ENCODE assay signal across 7 mouse cellular contexts in the genomic region with DNA sequence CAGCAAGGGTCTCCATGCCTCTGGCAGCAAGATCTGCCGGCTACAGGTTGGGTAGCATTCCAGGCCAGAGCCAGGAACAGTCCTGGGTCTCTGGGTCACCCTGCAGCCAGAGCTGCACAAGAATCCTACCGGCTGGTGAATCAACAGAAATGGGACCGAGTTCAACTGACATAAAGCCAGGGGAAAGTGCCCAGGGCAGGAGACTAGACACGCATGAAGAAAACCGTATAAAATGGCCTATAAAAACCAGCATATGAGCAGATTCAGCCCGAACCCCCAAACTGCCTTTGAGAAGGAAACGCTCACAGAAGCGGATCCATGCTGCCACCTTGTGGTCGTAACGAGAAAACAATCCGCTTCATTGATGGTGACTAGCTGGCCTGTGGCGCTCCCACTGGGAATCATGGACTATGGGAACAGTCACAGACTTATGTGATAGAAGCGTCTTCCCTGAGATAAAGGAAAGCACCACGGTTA. TPM values are rescaled to one million over a fixed set of nuclear protein-coding genes. Genes with fewer than 3 reads are reported as not detected.
DNase-seq lines count a peak whose midpoint lies in the region; ATAC-seq lines count a peak whose summit lies in the region.

No protein-coding gene starts in this region.

- no peaks in the 10 kb centered on the region for H3K36me3 ChIP-seq in intestine, embryonic 15.5 days

- DNase-seq in adrenal gland, postnatal 25 days, result peak; percentile 71
- DNase-seq in embryo, embryonic 11.5 days (ENCODE audit: low read depth, low spot score), result peak; percentile 82
- DNase-seq in gastrocnemius, postnatal 36 days, result peak; percentile 41 to 56
- peak; percentile 94 to 95 for DNase-seq in left cerebral cortex, postnatal 14 days (ENCODE audit: low spot score in 2 of 2)
- DNase-seq in right cerebral cortex, postnatal 14 days, result peak; percentile 85

- H3K4me2 ChIP-seq in intestine, embryonic 15.5 days (replicated peaks), result peak overlapping the region; percentile 56

- intact Hi-C loops in gastrocnemius, postnatal 36 days (cut with DNase I), result loop anchor here (1.0 to 5.0 kb wide), 3 partner anchors 39 to 456 kb away; no protein-coding TSS in a partner anchor
- intact Hi-C loops in left cerebral cortex, postnatal 14 days (cut with DNase I), result loop anchor here (2.0 to 5.0 kb wide), 3 partner anchors 39 to 461 kb away; a partner anchor contains a TSS

- H3K9me3 ChIP-seq in intestine, embryonic 15.5 days, result no peaks in the 10 kb centered on the region

- WGBS in intestine, embryonic 15.5 days, result 3% methylated on average over 14 of the region's 14 CpGs

- peak; percentile 76 for ATAC-seq in intestine, embryonic 15.5 days
- ATAC-seq in megakaryocyte-erythroid progenitor cell, adult 5-6 weeks (replicated peaks; ENCODE audit: low FRiP score, low TSS enrichment, poor library complexity, severe bottlenecking), result 0 out of 2 replicates have a peak, but pooled peaks have one; percentile 63

- no peaks in the 10 kb centered on the region for H3K27me3 ChIP-seq in intestine, embryonic 15.5 days (replicated peaks)

- 0 out of 2 replicates have a peak, but pooled peaks cover 3% of the 10 kb centered on the region for H3K4me1 ChIP-seq in intestine, embryonic 15.5 days (replicated peaks)

- peak overlapping the region; percentile 30; the same call in 1 of the 2 replicates for H3K9ac ChIP-seq in intestine, embryonic 15.5 days

- H3K4me3 ChIP-seq in intestine, embryonic 15.5 days (replicated peaks), result peak overlapping the region; percentile 11; the same call in 1 of the 2 replicates

- 0 out of 2 replicates have a peak overlapping the region, but pooled peaks have one; percentile 27 for H3K27ac ChIP-seq in intestine, embryonic 15.5 days

RNA-seq across cellular contexts. Expression of a gene that starts 15.4 kb away (rescaled TPM):
- not detected in 2 replicates for total RNA-seq in adrenal gland, postnatal 25 days (2021)
- total RNA-seq in gastrocnemius, postnatal 36 days (2021), result under 1 TPM; 0.37 to 0.94 TPM
- polyA plus RNA-seq in intestine, embryonic 15.5 days (2015; fragmentation: Nextera tagmentation; extraction: Ambion mirVana), result 0.48 and 1.2 TPM in 2 replicates
- 10 to 100 TPM; 14.6 to 20.9 TPM for total RNA-seq in left cerebral cortex, postnatal 14 days (2021)
- not detected in 2 replicates for total RNA-seq in megakaryocyte-erythroid progenitor cell, adult 5-6 weeks (2014; fragmentation: Nextera tagmentation)
- total RNA-seq in megakaryocyte-erythroid progenitor cell, adult 5-6 weeks (2017), result not detected in 2 replicates

RNA-seq across cellular contexts. Expression of a gene that starts 30.0 kb away (rescaled TPM):
- 38.6 and 41.3 TPM in 2 replicates for total RNA-seq in adrenal gland, postnatal 25 days (2021)
- 10 to 100 TPM; 50.3 to 55.0 TPM for total RNA-seq in gastrocnemius, postnatal 36 days (2021)
- polyA plus RNA-seq in intestine, embryonic 15.5 days (2015; fragmentation: Nextera tagmentation; extraction: Ambion mirVana), result 108 and 120 TPM in 2 replicates
- total RNA-seq in left cerebral cortex, postnatal 14 days (2021), result 10 to 100 TPM; 50.7 to 56.1 TPM
- 35.2 and 39.0 TPM in 2 replicates for total RNA-seq in megakaryocyte-erythroid progenitor cell, adult 5-6 weeks (2014; fragmentation: Nextera tagmentation)
- 8.3 and 14.3 TPM in 2 replicates for total RNA-seq in megakaryocyte-erythroid progenitor cell, adult 5-6 weeks (2017)

RNA-seq across cellular contexts. Expression of a gene that starts 30.0 kb away (rescaled TPM):
- total RNA-seq in adrenal gland, postnatal 25 days (2021), result 58.4 and 69.3 TPM in 2 replicates
- total RNA-seq in gastrocnemius, postnatal 36 days (2021), result 10 to 100 TPM; 11.3 to 11.9 TPM
- 80.9 and 85.8 TPM in 2 replicates for polyA plus RNA-seq in intestine, embryonic 15.5 days (2015; fragmentation: Nextera tagmentation; extraction: Ambion mirVana)
- 10 to 100 TPM; 47.8 to 49.5 TPM for total RNA-seq in left cerebral cortex, postnatal 14 days (2021)
- 47.7 and 57.6 TPM in 2 replicates for total RNA-seq in megakaryocyte-erythroid progenitor cell, adult 5-6 weeks (2014; fragmentation: Nextera tagmentation)
- total RNA-seq in megakaryocyte-erythroid progenitor cell, adult 5-6 weeks (2017), result 56.6 and 59.0 TPM in 2 replicates

RNA-seq across cellular contexts. Expression of a gene that starts 39.7 kb away (rescaled TPM):
- not detected in 2 replicates for total RNA-seq in adrenal gland, postnatal 25 days (2021)
- not detected for total RNA-seq in gastrocnemius, postnatal 36 days (2021)
- 33.6 and 51.6 TPM in 2 replicates for polyA plus RNA-seq in intestine, embryonic 15.5 days (2015; fragmentation: Nextera tagmentation; extraction: Ambion mirVana)
- under 1 TPM; 0.40 to 0.46 TPM for total RNA-seq in left cerebral cortex, postnatal 14 days (2021)
- total RNA-seq in megakaryocyte-erythroid progenitor cell, adult 5-6 weeks (2014; fragmentation: Nextera tagmentation), result not detected in 2 replicates
- not detected in 2 replicates for total RNA-seq in megakaryocyte-erythroid progenitor cell, adult 5-6 weeks (2017)

Comparison
In these comparisons a context has a peak if more than half of its experiments do, and no peak if none do; other contexts are left out.
1. Peak in every context shown above with its lines: DNase-seq, ATAC-seq, H3K4me3 ChIP-seq and H3K27ac ChIP-seq.
2. RNA of a gene that starts 15.4 kb away (total RNA-seq): 14.6 to 20.9 TPM in left cerebral cortex, postnatal 14 days; 0.37 to 0.94 TPM in gastrocnemius, postnatal 36 days, not detected in adrenal gland, postnatal 25 days and not detected in megakaryocyte-erythroid progenitor cell, adult 5-6 weeks; every median in the first group is over 4 times any median in the second.